Mouse (Mus musculus): ENCODE measurements around the gene Srrt. TPM values are rescaled to one million over a fixed set of nuclear protein-coding genes. Genes with fewer than 3 reads are reported as not detected.

Srrt gene
- polyA plus RNA-seq, 1 experiment from 2014 or later, result 141 TPM

DNA sequence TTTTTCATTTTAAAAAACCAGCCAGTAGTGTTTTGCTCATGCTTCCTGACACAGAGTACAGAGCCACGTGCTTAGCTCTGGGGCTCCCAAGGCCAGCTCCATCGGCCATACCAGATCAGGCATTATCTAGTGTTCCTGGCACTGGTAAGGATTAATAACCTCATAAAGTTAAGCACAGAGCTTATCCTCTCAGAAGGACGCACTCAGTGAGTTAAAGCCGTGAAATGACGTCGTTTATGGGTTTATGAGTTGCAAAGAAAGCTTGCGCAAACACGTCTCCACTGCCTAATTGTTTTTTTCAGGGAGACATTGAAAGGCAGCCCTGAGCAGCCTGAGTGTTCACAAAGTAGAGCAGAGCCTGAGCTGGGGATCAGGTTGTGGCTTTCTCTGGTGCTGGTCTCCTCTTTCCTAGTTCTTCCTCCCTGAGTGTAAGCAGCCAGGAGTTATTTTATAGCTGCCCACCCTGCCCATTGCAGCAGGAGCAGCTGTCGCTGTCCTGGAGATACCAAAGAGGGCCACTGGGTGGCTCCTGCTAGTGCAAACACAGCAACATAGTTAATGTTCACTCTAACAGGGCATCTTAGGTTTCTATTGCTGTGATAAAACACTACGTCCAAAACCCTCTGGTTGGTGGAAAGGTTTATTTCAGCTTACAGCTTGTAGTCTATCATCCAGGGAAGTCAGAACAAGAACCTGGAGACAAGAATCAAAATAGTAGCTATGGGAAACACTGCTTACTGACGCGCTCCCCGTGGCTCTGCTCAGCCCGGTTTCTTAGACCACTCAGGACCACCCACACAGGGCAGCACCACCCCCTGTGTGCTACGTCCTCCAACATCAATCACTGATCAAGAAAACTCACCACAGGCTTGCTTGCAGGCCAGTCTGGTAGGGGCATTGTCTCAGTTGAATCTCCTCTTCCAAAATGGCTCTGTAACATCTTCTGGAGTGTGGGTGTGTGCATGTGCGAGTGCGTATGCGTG, 29.8 kb downstream of the Srrt start:
- H3K4me3 ChIP-seq, result no peak overlapping the region
- ATAC-seq (ENCODE audit: low FRiP score, low read depth), result peak; percentile 75
- H3K27me3 ChIP-seq, result 0 out of 2 replicates have a peak, but pooled peaks cover 7% of the 10 kb centered on the region
- H3K4me1 ChIP-seq, result peaks cover 9% of the 10 kb centered on the region
- H3K36me3 ChIP-seq, result no peaks in the 10 kb centered on the region
- H3K9ac ChIP-seq, result peak overlapping the region; percentile 19; the same call in 1 of the 2 replicates
- peak overlapping the region; percentile 32 for H3K4me2 ChIP-seq (replicated peaks)
- no peak overlapping the region for H3K27ac ChIP-seq
- 30% methylated on average over 18 of the region's 18 CpGs for WGBS
- peaks cover 13% of the 10 kb centered on the region for H3K9me3 ChIP-seq

DNA sequence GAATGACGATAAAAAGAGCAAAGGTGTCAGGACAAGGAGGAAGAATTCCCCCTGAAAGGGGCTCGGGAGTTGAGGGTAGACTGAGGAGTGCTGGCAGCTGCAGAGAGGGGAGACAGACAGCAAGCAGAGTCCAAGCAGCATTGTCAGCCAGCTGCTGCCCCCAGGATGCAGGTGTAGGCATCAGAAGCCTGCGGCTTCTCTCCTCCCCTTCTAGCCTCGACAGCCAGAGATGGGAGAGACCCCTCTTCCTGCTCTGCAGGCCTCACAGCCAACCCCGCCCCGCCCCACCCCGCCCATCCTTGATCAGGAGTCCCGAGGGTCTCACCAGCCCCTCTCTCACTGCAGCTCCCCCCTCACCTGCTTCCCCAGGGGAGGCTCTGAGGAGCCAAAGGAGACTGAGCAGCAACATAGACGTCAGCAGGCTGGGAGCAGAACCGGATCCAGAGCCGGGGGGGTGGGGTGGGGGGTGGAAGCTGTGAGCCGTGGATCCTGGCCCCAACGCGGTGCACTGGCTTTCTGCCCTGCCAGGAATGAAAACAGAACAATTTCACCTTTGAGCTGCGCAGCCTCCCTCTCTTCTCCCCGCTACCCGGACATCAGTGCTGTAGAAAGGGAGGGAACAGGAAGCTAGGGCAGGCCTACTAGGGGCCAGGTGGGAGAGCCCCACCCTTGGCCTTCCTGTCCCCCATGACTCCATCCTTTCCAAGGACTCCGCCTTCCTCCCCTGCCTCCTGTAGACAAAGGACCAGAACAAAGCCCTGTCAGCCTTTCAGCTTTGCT, 39.2 kb downstream of the Srrt start:
- 37% methylated on average over 14 of the region's 18 CpGs for WGBS
- no peak overlapping the region for H3K9ac ChIP-seq
- H3K4me2 ChIP-seq (replicated peaks), result peak overlapping the region; percentile 41
- H3K4me1 ChIP-seq, result peaks cover 7% of the 10 kb centered on the region
- H3K27me3 ChIP-seq, result no peaks in the 10 kb centered on the region
- no peaks in the 10 kb centered on the region for H3K36me3 ChIP-seq
- H3K27ac ChIP-seq, result no peak overlapping the region
- peaks cover 6% of the 10 kb centered on the region for H3K9me3 ChIP-seq
- ATAC-seq (ENCODE audit: low FRiP score, low read depth), result no peak
- H3K4me3 ChIP-seq, result no peak overlapping the region

DNA sequence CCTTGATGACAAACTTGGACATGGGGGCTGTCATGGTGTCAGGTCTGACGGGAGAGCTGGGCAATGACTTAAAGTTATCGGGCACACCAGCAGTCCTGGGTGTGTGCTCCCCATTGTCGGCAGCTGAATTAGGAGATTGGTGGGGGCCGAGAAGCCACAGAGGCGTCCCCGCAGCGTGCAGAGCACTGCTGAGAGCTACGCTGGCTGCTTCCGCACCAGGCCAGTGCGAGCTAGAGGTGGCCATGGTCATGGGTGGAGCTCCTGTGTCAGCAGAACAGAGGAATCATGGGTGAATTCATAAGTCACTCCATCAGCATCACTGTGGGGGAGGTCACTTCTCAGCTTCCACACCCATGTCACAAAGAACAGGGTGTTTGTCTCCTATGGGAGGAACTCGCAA, 42.7 kb downstream of the Srrt start:
- H3K4me1 ChIP-seq, result peaks cover 7% of the 10 kb centered on the region
- 93% methylated on average over 11 of the region's 11 CpGs for WGBS
- no peak overlapping the region for H3K27ac ChIP-seq
- no peak overlapping the region for H3K4me3 ChIP-seq
- no peak for ATAC-seq (ENCODE audit: low FRiP score, low read depth)
- H3K9ac ChIP-seq, result no peak overlapping the region
- H3K36me3 ChIP-seq, result no peaks in the 10 kb centered on the region
- no peak overlapping the region for H3K4me2 ChIP-seq (replicated peaks)
- no peaks in the 10 kb centered on the region for H3K9me3 ChIP-seq
- H3K27me3 ChIP-seq, result no peaks in the 10 kb centered on the region

DNA sequence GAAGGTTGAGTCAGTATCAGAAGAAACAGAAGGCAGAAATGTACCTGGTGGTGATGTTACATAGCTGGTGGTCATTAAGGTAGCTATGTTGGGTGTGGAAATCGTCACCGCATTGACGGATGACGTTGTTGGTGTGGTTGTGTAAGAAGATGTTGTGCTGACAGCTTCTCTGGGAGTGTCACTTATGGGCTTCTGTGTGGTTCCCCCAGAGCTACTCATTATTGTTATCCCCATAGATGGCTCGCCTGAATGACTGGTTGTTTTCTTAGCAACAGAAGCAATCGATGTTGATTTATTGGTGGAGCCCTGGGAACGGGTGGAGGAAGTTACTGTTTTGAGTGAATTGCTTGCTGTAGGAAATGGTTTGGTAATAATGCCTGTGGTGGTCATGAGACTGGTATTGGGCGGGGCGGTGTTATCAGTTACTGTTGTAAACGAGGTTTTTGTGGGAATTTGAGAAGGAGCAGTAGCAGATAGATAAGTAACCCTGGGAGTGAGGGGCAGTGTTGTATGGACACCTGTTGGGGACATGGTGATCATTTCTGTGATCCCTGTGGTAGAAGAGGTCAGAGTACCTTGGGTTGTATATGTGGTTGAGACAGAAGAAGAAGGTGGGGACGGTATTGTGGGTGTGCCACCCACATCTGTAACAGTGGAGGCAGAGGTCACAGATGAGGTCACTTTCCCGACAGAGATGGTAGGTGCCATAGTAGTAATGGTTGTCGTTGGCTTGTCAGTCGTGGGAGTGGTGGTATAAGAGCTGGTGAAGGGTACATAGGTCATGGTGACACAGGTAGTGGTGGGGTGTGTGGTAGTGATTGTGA, 43.4 kb downstream of the Srrt start:
- WGBS, result 79% methylated on average over 14 of the region's 14 CpGs
- H3K9me3 ChIP-seq, result no peaks in the 10 kb centered on the region
- no peak overlapping the region for H3K9ac ChIP-seq
- no peaks in the 10 kb centered on the region for H3K27me3 ChIP-seq
- no peak overlapping the region for H3K27ac ChIP-seq
- peaks cover 7% of the 10 kb centered on the region for H3K4me1 ChIP-seq
- no peak overlapping the region for H3K4me2 ChIP-seq (replicated peaks)
- no peak overlapping the region for H3K4me3 ChIP-seq
- H3K36me3 ChIP-seq, result no peaks in the 10 kb centered on the region
- no peak for ATAC-seq (ENCODE audit: low FRiP score, low read depth)

Small RNAs within 50 kb of the gene (microRNA-seq; reads per million reads assigned to microRNA genes)
- gene Mir7036 (not detected), gene Mir8116 (not detected)

Other genes with a start within 250 kb of the Srrt start
- gene Serpine1, start 235.4 kb downstream of the Srrt start, polyA plus RNA-seq (2015; fragmentation: Nextera tagmentation; extraction: Ambion mirVana), result 0.28 and 0.83 TPM in 2 replicates
- 6.9 and 7.5 TPM in 2 replicates for gene Trim56, start 191.5 kb downstream of the Srrt start, polyA plus RNA-seq (2015; fragmentation: Nextera tagmentation; extraction: Ambion mirVana)
- not detected in 2 replicates for gene Muc3, start 158.4 kb downstream of the Srrt start, polyA plus RNA-seq (2015; fragmentation: Nextera tagmentation; extraction: Ambion mirVana)
- 0.10 TPM in 1 of 2 replicates, not detected in the other for gene Muc3a, start 95.3 kb downstream of the Srrt start, polyA plus RNA-seq (2015; fragmentation: Nextera tagmentation; extraction: Ambion mirVana)
- 17.2 and 18.3 TPM in 2 replicates for gene Ache, start 20.2 kb downstream of the Srrt start, polyA plus RNA-seq (2015; fragmentation: Nextera tagmentation; extraction: Ambion mirVana)
- 8.4 and 9.6 TPM in 2 replicates for gene Ufsp1, start 13.0 kb downstream of the Srrt start, polyA plus RNA-seq (2015; fragmentation: Nextera tagmentation; extraction: Ambion mirVana)
- 104 and 107 TPM in 2 replicates for gene Trip6, start 6.7 kb upstream of the Srrt start, polyA plus RNA-seq (2015; fragmentation: Nextera tagmentation; extraction: Ambion mirVana)
- 17.2 and 17.9 TPM in 2 replicates for gene Slc12a9, start 25.9 kb upstream of the Srrt start, polyA plus RNA-seq (2015; fragmentation: Nextera tagmentation; extraction: Ambion mirVana)
- gene Ephb4, start 42.4 kb upstream of the Srrt start, polyA plus RNA-seq (2015; fragmentation: Nextera tagmentation; extraction: Ambion mirVana), result 76.5 and 82.3 TPM in 2 replicates
- gene Zan, start 169.4 kb upstream of the Srrt start, polyA plus RNA-seq (2015; fragmentation: Nextera tagmentation; extraction: Ambion mirVana), result 0.05 and 0.29 TPM in 2 replicates
- 48.4 and 54.0 TPM in 2 replicates for gene Pop7, start 194.8 kb upstream of the Srrt start, polyA plus RNA-seq (2015; fragmentation: Nextera tagmentation; extraction: Ambion mirVana)
- 16.1 and 16.7 TPM in 2 replicates for gene Gigyf1, start 210.9 kb upstream of the Srrt start, polyA plus RNA-seq (2015; fragmentation: Nextera tagmentation; extraction: Ambion mirVana)
- 0.78 and 0.86 TPM in 2 replicates for gene Epo, start 225.6 kb upstream of the Srrt start, polyA plus RNA-seq (2015; fragmentation: Nextera tagmentation; extraction: Ambion mirVana)
- gene Gnb2, start 225.8 kb upstream of the Srrt start, polyA plus RNA-seq (2015; fragmentation: Nextera tagmentation; extraction: Ambion mirVana), result 343 and 352 TPM in 2 replicates
- gene Actl6b, start 245.8 kb upstream of the Srrt start, polyA plus RNA-seq (2015; fragmentation: Nextera tagmentation; extraction: Ambion mirVana), result 0.45 and 0.93 TPM in 2 replicates

All from limb, embryonic 13.5 days (tissue).